Mouse (Mus musculus): ENCODE results near the gene Pir. TPM values are rescaled to one million over a fixed set of nuclear protein-coding genes. Genes with fewer than 3 reads are reported as not detected.

Gene Pir
- total RNA-seq, 1 experiment: 10.5 TPM

GRCm38 (mm10) chrX:164338591-164338990, 69.4 kb downstream of the Pir start:
- no peak for TF ChIP-seq ZC3H11A (IDR thresholded peaks at IDR 0.05; ENCODE audit: borderline replicate concordance, low read depth, low read length)
- no peak for TF ChIP-seq HCFC1 (IDR thresholded peaks at IDR 0.05; ENCODE audit: borderline replicate concordance, insufficient read depth, low read length)
- no peak for TF ChIP-seq CHD2 (IDR thresholded peaks at IDR 0.05; ENCODE audit: low read depth, low read length)
- no peak for TF ChIP-seq MAFK (IDR thresholded peaks at IDR 0.05; ENCODE audit: insufficient read depth, low read depth, low read length)
- no peak for TF ChIP-seq ZNF384 (IDR thresholded peaks at IDR 0.05; ENCODE audit: low read depth, low read length)
- H3K9me3 ChIP-seq (ENCODE audit: control insufficient read depth, insufficient read depth, low read depth, low read length): no peaks in the 10 kb centered on the region
- H3K4me1 ChIP-seq (ENCODE audit: control insufficient read depth in 2 of 2, insufficient read depth in 2 of 2, low read length in 2 of 2, poor library complexity in 1 of 2): no peaks in the 10 kb centered on the region
- H3K36me3 ChIP-seq (ENCODE audit: control insufficient read depth, insufficient read depth, low read length, poor library complexity, severe bottlenecking): no peaks in the 10 kb centered on the region; the same call in 1 of the 2 replicates
- no peak overlapping the region for H3K4me3 ChIP-seq (ENCODE audit: insufficient read depth in 1 of 2, low read depth in 1 of 2, low read length in 2 of 2, poor library complexity in 1 of 2, severe bottlenecking in 1 of 2)
- DNase-seq (ENCODE audit: low read depth, low spot score): no peak
- in situ Hi-C loops (cut with MboI; ENCODE audit: low sequenced_read_pairs in 2 of 2, unreplicated experiment in 2 of 2): no loop called here
- H3K9ac ChIP-seq (ENCODE audit: insufficient read depth, low read depth, low read length, poor library complexity, severe bottlenecking): no peak overlapping the region
- H3K27ac ChIP-seq (ENCODE audit: insufficient read depth, low read depth, low read length, poor library complexity, severe bottlenecking): no peak overlapping the region

DNA sequence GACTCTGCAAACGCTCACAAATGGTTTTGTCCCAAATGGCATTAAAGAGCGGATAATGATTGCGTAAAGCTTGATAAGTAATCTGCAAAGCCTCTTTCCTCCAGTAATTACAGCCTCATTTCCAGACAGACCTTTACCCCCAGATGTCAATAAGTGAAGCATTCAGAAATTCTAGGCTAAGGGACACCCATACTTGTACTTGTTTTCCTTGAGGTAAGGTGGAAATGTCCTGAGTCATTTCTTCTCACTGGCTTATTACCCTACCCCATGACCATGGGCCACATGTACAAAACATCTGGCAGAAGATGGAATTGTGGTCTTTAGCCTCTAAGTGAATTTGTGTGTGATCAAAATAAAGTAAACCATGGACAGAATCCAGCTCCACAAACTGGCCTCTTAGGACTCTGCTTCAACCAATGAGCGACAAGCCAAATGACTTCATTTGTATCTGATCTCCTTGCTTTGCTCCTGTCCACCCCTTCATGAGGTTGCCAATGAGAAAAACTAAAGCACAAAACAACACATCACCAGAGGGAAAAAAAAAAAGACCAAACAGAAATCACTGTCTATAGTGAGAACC, 76.3 kb downstream of the Pir start:
- H3K36me3 ChIP-seq (ENCODE audit: control insufficient read depth, insufficient read depth, low read length, poor library complexity, severe bottlenecking): no peaks in the 10 kb centered on the region
- TF ChIP-seq ZC3H11A (IDR thresholded peaks at IDR 0.05; ENCODE audit: borderline replicate concordance, low read depth, low read length): no peak
- TF ChIP-seq MAFK (IDR thresholded peaks at IDR 0.05; ENCODE audit: insufficient read depth, low read depth, low read length): no peak
- no peak for TF ChIP-seq HCFC1 (IDR thresholded peaks at IDR 0.05; ENCODE audit: borderline replicate concordance, insufficient read depth, low read length)
- TF ChIP-seq CHD2 (IDR thresholded peaks at IDR 0.05; ENCODE audit: low read depth, low read length): no peak
- no peak for TF ChIP-seq ZNF384 (IDR thresholded peaks at IDR 0.05; ENCODE audit: low read depth, low read length)
- in situ Hi-C loops (cut with MboI; ENCODE audit: low sequenced_read_pairs in 2 of 2, unreplicated experiment in 2 of 2): no loop called here

GRCm38 (mm10) chrX:164348937-164349336, 79.8 kb downstream of the Pir start:
- Histone ChIP-seq H3K4me1 (ENCODE audit: control insufficient read depth in 2 of 2, insufficient read depth in 2 of 2, low read length in 2 of 2, poor library complexity in 1 of 2) (no peaks in the 10 kb centered on the region), H3K9me3 (ENCODE audit: control insufficient read depth, insufficient read depth, low read depth, low read length) (no peaks in the 10 kb centered on the region), H3K9ac (ENCODE audit: insufficient read depth, low read depth, low read length, poor library complexity, severe bottlenecking) (no peak overlapping the region), H3K27ac (ENCODE audit: insufficient read depth, low read depth, low read length, poor library complexity, severe bottlenecking) (no peak overlapping the region), H3K36me3 (ENCODE audit: control insufficient read depth, insufficient read depth, low read length, poor library complexity, severe bottlenecking) (no peaks in the 10 kb centered on the region), H3K4me3 (ENCODE audit: insufficient read depth in 1 of 2, low read depth in 1 of 2, low read length in 2 of 2, poor library complexity in 1 of 2, severe bottlenecking in 1 of 2) (no peak overlapping the region)
- no peak for DNase-seq (ENCODE audit: low read depth, low spot score)
- in situ Hi-C loops (cut with MboI; ENCODE audit: low sequenced_read_pairs in 2 of 2, unreplicated experiment in 2 of 2): no loop called here
- TF ChIP-seq CHD2 (IDR thresholded peaks at IDR 0.05; ENCODE audit: low read depth, low read length): no peak
- no peak for TF ChIP-seq ZNF384 (IDR thresholded peaks at IDR 0.05; ENCODE audit: low read depth, low read length)
- no peak for TF ChIP-seq HCFC1 (IDR thresholded peaks at IDR 0.05; ENCODE audit: borderline replicate concordance, insufficient read depth, low read length)
- no peak for TF ChIP-seq ZC3H11A (IDR thresholded peaks at IDR 0.05; ENCODE audit: borderline replicate concordance, low read depth, low read length)
- no peak for TF ChIP-seq MAFK (IDR thresholded peaks at IDR 0.05; ENCODE audit: insufficient read depth, low read depth, low read length)

More for the DNA sequence above, 76.3 kb downstream of the Pir start:
- Histone ChIP-seq H3K4me3 (ENCODE audit: insufficient read depth in 1 of 2, low read depth in 1 of 2, low read length in 2 of 2, poor library complexity in 1 of 2, severe bottlenecking in 1 of 2) (no peak overlapping the region), H3K9me3 (ENCODE audit: control insufficient read depth, insufficient read depth, low read depth, low read length) (no peaks in the 10 kb centered on the region), H3K9ac (ENCODE audit: insufficient read depth, low read depth, low read length, poor library complexity, severe bottlenecking) (no peak overlapping the region), H3K27ac (ENCODE audit: insufficient read depth, low read depth, low read length, poor library complexity, severe bottlenecking) (no peak overlapping the region), H3K4me1 (ENCODE audit: control insufficient read depth in 2 of 2, insufficient read depth in 2 of 2, low read length in 2 of 2, poor library complexity in 1 of 2) (no peaks in the 10 kb centered on the region)
- no peak for DNase-seq (ENCODE audit: low read depth, low spot score)

DNA sequence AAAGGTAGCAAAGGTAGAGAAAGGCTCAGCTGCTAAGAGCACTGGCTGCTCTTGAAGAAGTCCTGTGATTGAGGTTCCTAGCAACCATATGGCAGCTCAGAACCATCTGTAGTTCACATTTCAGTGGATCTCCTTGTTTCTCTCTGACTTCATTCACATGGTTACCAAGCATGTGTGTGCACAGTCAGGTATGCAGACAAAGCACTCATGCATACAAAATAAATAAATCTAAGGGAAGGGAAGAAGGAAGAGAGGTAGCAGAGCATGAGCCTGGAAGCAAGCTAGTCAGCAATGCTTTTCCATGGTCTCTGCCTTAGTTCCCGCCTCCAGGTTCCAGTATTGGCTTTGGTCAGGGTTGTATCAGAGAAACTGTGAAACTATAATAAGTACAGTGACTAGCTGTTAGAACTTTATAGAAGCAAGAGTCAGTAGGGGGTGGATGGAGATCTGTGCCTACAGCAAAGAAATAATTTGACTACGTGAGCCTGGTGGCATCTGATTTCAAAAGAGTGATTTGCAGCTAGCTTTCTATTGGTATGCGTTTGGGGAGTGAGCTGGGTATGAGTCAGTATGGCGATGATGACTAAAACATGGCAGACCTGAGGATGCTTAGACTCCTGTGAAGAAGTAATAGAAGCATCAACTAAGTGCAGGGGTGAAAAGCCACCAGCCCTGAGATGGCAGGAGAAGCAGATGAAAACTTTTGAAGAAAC, 96.1 kb downstream of the Pir start:
- DNase-seq (ENCODE audit: low read depth, low spot score): no peak
- in situ Hi-C loops (cut with MboI; ENCODE audit: low sequenced_read_pairs in 2 of 2, unreplicated experiment in 2 of 2): no loop called here
- TF ChIP-seq ZC3H11A (IDR thresholded peaks at IDR 0.05; ENCODE audit: borderline replicate concordance, low read depth, low read length) (no peak), ZNF384 (IDR thresholded peaks at IDR 0.05; ENCODE audit: low read depth, low read length) (no peak), MAFK (IDR thresholded peaks at IDR 0.05; ENCODE audit: insufficient read depth, low read depth, low read length) (no peak), CHD2 (IDR thresholded peaks at IDR 0.05; ENCODE audit: low read depth, low read length) (no peak), HCFC1 (IDR thresholded peaks at IDR 0.05; ENCODE audit: borderline replicate concordance, insufficient read depth, low read length) (no peak)
- H3K4me3 ChIP-seq (ENCODE audit: insufficient read depth in 1 of 2, low read depth in 1 of 2, low read length in 2 of 2, poor library complexity in 1 of 2, severe bottlenecking in 1 of 2): no peak overlapping the region
- H3K36me3 ChIP-seq (ENCODE audit: control insufficient read depth, insufficient read depth, low read length, poor library complexity, severe bottlenecking): no peaks in the 10 kb centered on the region
- H3K9me3 ChIP-seq (ENCODE audit: control insufficient read depth, insufficient read depth, low read depth, low read length): no peaks in the 10 kb centered on the region
- H3K9ac ChIP-seq (ENCODE audit: insufficient read depth, low read depth, low read length, poor library complexity, severe bottlenecking): no peak overlapping the region
- no peak overlapping the region for H3K27ac ChIP-seq (ENCODE audit: insufficient read depth, low read depth, low read length, poor library complexity, severe bottlenecking)
- H3K4me1 ChIP-seq (ENCODE audit: control insufficient read depth in 2 of 2, insufficient read depth in 2 of 2, low read length in 2 of 2, poor library complexity in 1 of 2): no peaks in the 10 kb centered on the region
